In the genomic region with DNA sequence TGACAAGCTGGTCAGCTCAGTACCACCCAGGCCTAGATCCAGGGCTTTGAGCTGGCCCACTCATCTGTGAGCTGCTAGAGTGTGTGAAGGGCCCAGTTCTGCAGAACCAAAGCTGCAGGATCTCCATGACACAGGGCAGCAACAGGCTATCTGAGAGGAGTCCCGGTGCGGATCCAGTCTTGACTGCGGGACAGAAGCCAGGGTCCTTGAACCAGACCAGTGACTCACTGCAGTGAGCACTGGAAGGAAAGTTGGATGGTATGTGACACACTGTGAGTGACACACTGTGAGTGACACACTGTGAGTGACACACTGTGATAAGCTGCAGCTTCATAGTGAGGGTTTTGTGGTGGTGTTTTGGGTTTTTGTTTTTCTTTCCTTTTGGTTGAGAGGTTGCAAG, we compare ENCODE assay signal across 22 mouse cellular contexts. TPM values are rescaled to one million over a fixed set of nuclear protein-coding genes. Genes with fewer than 3 reads are reported as not detected.
A peak's percentile ranks its signal among the peaks of the same experiment; 100 is the strongest.
DNase-seq lines count a peak whose midpoint lies in the region; ATAC-seq lines count a peak whose summit lies in the region.
"Had no signal": no experiment of that assay in that cellular context is flagged by ENCODE, and none has a peak within 500 bp of the region (broad histone marks: within the 10 kb centered on the region; RNA-seq: fewer than 3 reads in every experiment).

No protein-coding gene starts in this region.

- 89% methylated on average over 3 of the region's 3 CpGs for WGBS in heart, embryonic 12.5 days

- H3K27ac ChIP-seq in heart, embryonic 12.5 days (ENCODE audit: poor library complexity, severe bottlenecking): no peak overlapping the region
- H3K27ac ChIP-seq: embryonic facial prominence, embryonic 12.5 days; embryonic facial prominence, embryonic 15.5 days; heart, adult 2 months; heart, embryonic 10.5 days; hindbrain, embryonic 12.5 days; hindbrain, embryonic 15.5 days; intestine, embryonic 15.5 days had no signal

- no peak for ATAC-seq in heart, embryonic 12.5 days (ENCODE audit: insufficient number of reproducible peaks, low FRiP score)
- no peak for ATAC-seq in frontal cortex, adult (ENCODE audit: low TSS enrichment)
- ATAC-seq: CD4-positive, CD25-positive, alpha-beta regulatory T cell, adult 4 months; forebrain, embryonic 14.5 days; forebrain, postnatal 0 days; intestine, embryonic 15.5 days had no signal

- H3K27me3 ChIP-seq in heart, embryonic 12.5 days (replicated peaks): no peaks in the 10 kb centered on the region
- H3K27me3 ChIP-seq: embryonic facial prominence, embryonic 12.5 days; embryonic facial prominence, embryonic 15.5 days; hindbrain, embryonic 12.5 days; hindbrain, embryonic 15.5 days; intestine, embryonic 15.5 days had no signal

- DNase-seq in heart, adult 11 months: peak; percentile 82
- peak; percentile 59 for DNase-seq in adrenal gland, adult 8-10 months
- DNase-seq in adrenal gland, postnatal 10 days: peak; percentile 63
- peak; percentile 71 to 81 for DNase-seq in adrenal gland, postnatal 36 days
- DNase-seq in lung, postnatal 25 days (ENCODE audit: low spot score): no peak
- no peak for DNase-seq in urinary bladder, adult 18-20 months (ENCODE audit: low spot score in 2 of 2)
- DNase-seq: cerebellum, adult 11 months; cerebellum, adult 2 months; cerebellum, adult 9-11 months; forebrain, postnatal 0 days; gastrocnemius, postnatal 25 days; heart, adult 2 months had no signal

- no peak overlapping the region for H3K4me3 ChIP-seq in heart, embryonic 12.5 days
- H3K4me3 ChIP-seq: embryonic facial prominence, embryonic 12.5 days; embryonic facial prominence, embryonic 15.5 days; heart, adult 2 months; heart, embryonic 10.5 days; hindbrain, embryonic 12.5 days; hindbrain, embryonic 15.5 days; intestine, embryonic 15.5 days had no signal

- no peak overlapping the region for H3K4me2 ChIP-seq in heart, embryonic 12.5 days
- H3K4me2 ChIP-seq: embryonic facial prominence, embryonic 12.5 days; embryonic facial prominence, embryonic 15.5 days; hindbrain, embryonic 12.5 days; hindbrain, embryonic 15.5 days; intestine, embryonic 15.5 days had no signal

- H3K36me3 ChIP-seq in heart, embryonic 12.5 days: peaks cover 79% of the 10 kb centered on the region

- H3K9ac ChIP-seq in heart, embryonic 12.5 days: no peak overlapping the region
- H3K9ac ChIP-seq: embryonic facial prominence, embryonic 12.5 days; embryonic facial prominence, embryonic 15.5 days; forebrain, postnatal 0 days; hindbrain, embryonic 12.5 days; hindbrain, embryonic 15.5 days; intestine, embryonic 15.5 days had no signal

- no peaks in the 10 kb centered on the region for H3K4me1 ChIP-seq in heart, embryonic 12.5 days (replicated peaks)
- H3K4me1 ChIP-seq: embryonic facial prominence, embryonic 12.5 days; embryonic facial prominence, embryonic 15.5 days; heart, embryonic 10.5 days; hindbrain, embryonic 12.5 days; hindbrain, embryonic 15.5 days; intestine, embryonic 15.5 days had no signal

- H3K9me3 ChIP-seq in heart, embryonic 12.5 days (replicated peaks): peaks cover 7% of the 10 kb centered on the region; the same call in 1 of the 2 replicates
- H3K9me3 ChIP-seq: embryonic facial prominence, embryonic 12.5 days; embryonic facial prominence, embryonic 15.5 days; heart, embryonic 10.5 days; hindbrain, embryonic 12.5 days; hindbrain, embryonic 15.5 days; intestine, embryonic 15.5 days had no signal

RNA-seq across cellular contexts. Expression of a gene that starts 35.7 kb away (rescaled TPM):
- 4.3 and 4.5 TPM in 2 replicates for polyA plus RNA-seq in heart, embryonic 12.5 days (2016; fragmentation: Nextera tagmentation; extraction: Ambion mirVana)
- total RNA-seq in adrenal gland, adult 8-10 months (2022): 10 to 100 TPM; 17.0 to 25.7 (median 19.9) TPM
- 10 to 100 TPM; 15.3 to 17.8 TPM for total RNA-seq in adrenal gland, postnatal 10 days (2021)
- 10 to 100 TPM; 14.2 to 21.6 TPM for total RNA-seq in adrenal gland, postnatal 36 days (2021)

Comparison
In these comparisons a context has a peak if more than half of its experiments do, and no peak if none do; other contexts are left out.
1. DNase-seq: peak in heart, adult 11 months (single experiment), adrenal gland, adult 8-10 months (single experiment), adrenal gland, postnatal 10 days (single experiment) and adrenal gland, postnatal 36 days (2 of 2); none in lung, postnatal 25 days (single experiment) and urinary bladder, adult 18-20 months (0 of 2).